Mouse (Mus musculus) bone marrow, adult 2 months (tissue): ENCODE results near the gene Nkiras1.

Experiments
- CTCF ChIP-seq: fragments of 200-500 bp; IDR thresholded peaks from 2 replicates; pipeline ENCODE4 v1.5.1; 2011; ENCODE audit warnings: low read length, control low read depth; ENCODE audit not compliant: control insufficient read depth, insufficient read depth
- POLR2A ChIP-seq: fragments of 200-500 bp; IDR thresholded peaks from 2 replicates; pipeline ENCODE4 v1.6.1; 2011; ENCODE audit warnings: low read depth, mild to moderate bottlenecking, control low read depth, low read length, borderline replicate concordance; ENCODE audit not compliant: control insufficient read depth

DNA sequence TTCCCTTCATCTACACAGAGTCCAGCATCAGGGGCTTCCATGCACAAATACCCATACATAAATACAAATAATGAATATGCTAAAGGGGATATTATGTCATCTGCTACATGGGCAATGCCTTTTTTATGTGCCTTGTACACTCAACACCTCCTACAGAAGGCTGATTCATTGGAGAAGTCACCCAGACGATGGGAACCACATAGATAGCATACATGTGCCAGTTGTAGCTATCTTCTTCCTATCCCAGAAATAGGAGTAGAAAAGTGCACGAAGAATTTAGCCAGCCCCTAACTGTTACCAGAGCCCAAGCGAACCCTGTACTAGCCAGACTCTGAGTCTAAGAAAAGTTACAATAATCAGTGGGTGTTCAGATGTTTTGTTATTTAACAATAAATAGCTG lies 21.2 kb downstream of the Nkiras1 start:
- TF ChIP-seq CTCF, result no peak
- no peak for TF ChIP-seq POLR2A
